Mouse (Mus musculus) forebrain, embryonic 12.5 days (tissue): ENCODE measurements at regions not wholly inside any gene's neighbourhood (a gene's known extent, or its start where the extent isn't known, plus 50 kb on each side); places are given as distances from the start of the nearest gene placed in this dataset.
A peak's percentile ranks its signal among the peaks of the same experiment; 100 is the strongest.

Experiments
- ATAC-seq: fragments of 200-750 bp; cut with Nextera tagmentation; 2 replicates; pipeline ENCODE4 v1.8.0; 2017; ENCODE audit warnings: moderate TSS enrichment; ENCODE audit not compliant: low FRiP score
- H3K27ac ChIP-seq: fragments of 300-500 bp; sonication (generic); 2 replicates; pipeline ENCODE4 v1.5.1; 2016; ENCODE audit warnings: mild to moderate bottlenecking
- H3K27me3 ChIP-seq: fragments of 300-500 bp; sonication (generic); 2 replicates; pipeline ENCODE4 v1.6.1; 2016; ENCODE audit warnings: mild to moderate bottlenecking
- H3K36me3 ChIP-seq: fragments of 300-500 bp; sonication (generic); replicated peaks from 2 replicates; pipeline ENCODE4 v1.6.1; 2016; ENCODE audit warnings: mild to moderate bottlenecking
- H3K4me1 ChIP-seq: fragments of 300-500 bp; sonication (generic); 2 replicates; pipeline ENCODE4 v1.6.1; 2016
- H3K4me2 ChIP-seq: fragments of 300-500 bp; sonication (generic); 2 replicates; pipeline ENCODE4 v1.6.1; 2016; ENCODE audit warnings: mild to moderate bottlenecking, moderate library complexity
- H3K4me3 ChIP-seq: fragments of 300-500 bp; sonication (generic); replicated peaks from 2 replicates; pipeline ENCODE4 v1.5.1; 2016; ENCODE audit warnings: mild to moderate bottlenecking
- H3K9ac ChIP-seq: fragments of 300-500 bp; sonication (generic); 2 replicates; pipeline ENCODE4 v1.6.1; 2016; ENCODE audit warnings: mild to moderate bottlenecking
- H3K9me3 ChIP-seq: fragments of 300-500 bp; sonication (generic); 2 replicates; pipeline ENCODE4 v1.6.1; 2016
- WGBS: fragments of 180-500 bp; shearing (Covaris S2); methylation state at CpG from one replicate; pipeline ENCODE4 v1.1.7; 2016; 5-methylcytosine and 5-hydroxymethylcytosine counted together

- Histone ChIP-seq H3K4me3 (peak overlapping the region; percentile 24), H3K9me3 (no peaks in the 10 kb centered on the region), H3K4me2 (peak overlapping the region; percentile 53), H3K9ac (no peak overlapping the region), H3K27ac (peak overlapping the region; percentile 73), H3K36me3 (no peaks in the 10 kb centered on the region), H3K27me3 (peaks cover 13% of the 10 kb centered on the region; the same call in 1 of the 2 replicates), H3K4me1 (peaks cover 12% of the 10 kb centered on the region)
- 9% methylated on average over 7 of the region's 7 CpGs for WGBS
- no peak; the same call in 1 of the 2 replicates for ATAC-seq
Observed at GRCm38 (mm10) chr13:116514256-116514639, 204.8 kb upstream of the Isl1 start.

GRCm38 (mm10) chr13:116512398-116512797 lies 202.9 kb upstream of the Isl1 start:
- Histone ChIP-seq H3K27me3 (peaks cover 9% of the 10 kb centered on the region; the same call in 1 of the 2 replicates), H3K9me3 (no peaks in the 10 kb centered on the region), H3K36me3 (no peaks in the 10 kb centered on the region), H3K4me3 (no peak overlapping the region), H3K4me2 (no peak overlapping the region), H3K9ac (no peak overlapping the region), H3K4me1 (peaks cover 12% of the 10 kb centered on the region), H3K27ac (no peak overlapping the region)
- 70% methylated on average over 4 of the region's 4 CpGs for WGBS
- ATAC-seq: no peak

DNA sequence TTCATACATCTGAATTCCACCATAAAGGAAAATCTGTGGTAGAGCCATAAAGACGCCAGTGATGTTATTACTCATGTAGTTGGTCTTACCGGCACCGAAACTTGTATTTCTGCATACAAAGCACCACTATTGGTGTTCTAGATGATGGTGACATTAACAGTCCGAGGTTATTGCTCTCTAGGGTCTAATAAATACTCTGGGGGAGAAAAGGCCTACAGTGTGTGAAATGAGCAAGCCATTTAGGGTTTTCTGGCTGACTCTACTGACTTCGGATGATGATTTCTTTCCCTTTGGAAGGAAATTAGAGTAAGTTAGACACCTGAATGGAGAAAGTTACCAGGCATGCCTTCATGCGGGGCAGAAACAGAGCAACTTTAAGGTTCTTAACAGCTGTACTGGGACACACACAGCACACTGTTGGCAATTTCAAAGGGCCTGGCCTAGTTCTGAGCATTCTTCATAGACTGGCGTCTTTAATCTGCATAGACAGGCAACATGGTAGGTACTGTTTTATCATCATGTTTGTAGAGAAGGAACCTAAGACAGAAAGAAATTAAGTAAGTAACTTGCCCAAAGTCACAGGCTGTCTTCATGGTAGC lies 198.8 kb upstream of the Isl1 start:
- no peaks in the 10 kb centered on the region for H3K4me1 ChIP-seq
- H3K4me2 ChIP-seq: no peak overlapping the region
- no peak for ATAC-seq
- H3K4me3 ChIP-seq: no peak overlapping the region
- WGBS: 90% methylated on average over 7 of the region's 7 CpGs
- no peak overlapping the region for H3K27ac ChIP-seq
- peaks cover 9% of the 10 kb centered on the region; the same call in 1 of the 2 replicates for H3K27me3 ChIP-seq
- H3K9ac ChIP-seq: no peak overlapping the region
- H3K36me3 ChIP-seq: no peaks in the 10 kb centered on the region
- no peaks in the 10 kb centered on the region for H3K9me3 ChIP-seq

GRCm38 (mm10) chr13:116497659-116498414 lies 188.3 kb upstream of the Isl1 start:
- ATAC-seq: peak; percentile 90
- H3K9ac ChIP-seq: no peak overlapping the region
- H3K4me3 ChIP-seq: no peak overlapping the region
- H3K4me2 ChIP-seq: no peak overlapping the region
- H3K27ac ChIP-seq: no peak overlapping the region
- whole genome bisulfite sequencing: 37% methylated on average over 6 of the region's 6 CpGs
- H3K36me3 ChIP-seq: no peaks in the 10 kb centered on the region
- no peaks in the 10 kb centered on the region for H3K27me3 ChIP-seq
- H3K4me1 ChIP-seq: peaks cover 11% of the 10 kb centered on the region
- no peaks in the 10 kb centered on the region for H3K9me3 ChIP-seq

DNA sequence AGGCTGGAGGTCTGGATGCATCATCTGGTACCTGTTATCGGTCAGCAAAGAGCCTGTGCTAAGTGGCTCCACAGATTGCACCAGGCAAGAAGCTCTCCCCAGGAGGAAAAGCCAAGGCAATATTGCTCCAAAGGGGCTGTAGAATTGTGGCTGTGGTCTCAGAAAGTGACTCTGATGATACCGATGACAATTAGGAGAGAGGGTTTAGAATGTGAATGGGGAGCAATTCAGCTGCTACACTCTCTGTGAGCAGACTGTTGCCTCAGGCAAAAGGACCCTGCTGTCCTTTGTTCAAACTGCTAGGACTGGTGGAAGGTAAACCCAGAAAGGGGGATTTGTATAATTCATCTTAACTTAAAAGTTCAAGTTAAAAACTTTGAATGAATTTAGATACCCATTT lies 186.2 kb upstream of the Isl1 start:
- no peak overlapping the region for H3K4me3 ChIP-seq
- no peak overlapping the region for H3K4me2 ChIP-seq
- no peaks in the 10 kb centered on the region for H3K9me3 ChIP-seq
- no peaks in the 10 kb centered on the region for H3K27me3 ChIP-seq
- H3K4me1 ChIP-seq: peaks cover 11% of the 10 kb centered on the region
- H3K9ac ChIP-seq: no peak overlapping the region
- no peak overlapping the region for H3K27ac ChIP-seq
- 9% methylated on average over 2 of the region's 2 CpGs for WGBS
- ATAC-seq: no peak
- no peaks in the 10 kb centered on the region for H3K36me3 ChIP-seq

GRCm38 (mm10) chr13:116489420-116489819 lies 179.9 kb upstream of the Isl1 start:
- Histone ChIP-seq H3K9ac (no peak overlapping the region), H3K27ac (no peak overlapping the region), H3K9me3 (no peaks in the 10 kb centered on the region), H3K27me3 (no peaks in the 10 kb centered on the region), H3K4me1 (no peaks in the 10 kb centered on the region), H3K36me3 (no peaks in the 10 kb centered on the region), H3K4me3 (no peak overlapping the region), H3K4me2 (no peak overlapping the region)
- ATAC-seq: no peak
- WGBS: 82% methylated on average over 1 of the region's 1 CpGs

- Histone ChIP-seq H3K36me3 (no peaks in the 10 kb centered on the region), H3K4me1 (no peaks in the 10 kb centered on the region), H3K4me2 (no peak overlapping the region), H3K27me3 (no peaks in the 10 kb centered on the region), H3K4me3 (no peak overlapping the region), H3K9me3 (no peaks in the 10 kb centered on the region), H3K9ac (no peak overlapping the region), H3K27ac (no peak overlapping the region)
- ATAC-seq: no peak
- 83% methylated on average over 8 of the region's 8 CpGs for WGBS
Observed at GRCm38 (mm10) chr13:116474611-116475010, 165.1 kb upstream of the Isl1 start.

- no peak overlapping the region for H3K4me3 ChIP-seq
- WGBS: 87% methylated on average over 6 of the region's 6 CpGs
- no peaks in the 10 kb centered on the region for H3K27me3 ChIP-seq
- no peak overlapping the region for H3K4me2 ChIP-seq
- no peaks in the 10 kb centered on the region for H3K36me3 ChIP-seq
- H3K27ac ChIP-seq: no peak overlapping the region
- H3K4me1 ChIP-seq: no peaks in the 10 kb centered on the region
- H3K9ac ChIP-seq: no peak overlapping the region
- H3K9me3 ChIP-seq: no peaks in the 10 kb centered on the region
- no peak for ATAC-seq
Observed at GRCm38 (mm10) chr13:116461757-116462156, 152.3 kb upstream of the Isl1 start.

GRCm38 (mm10) chr13:116443165-116443955 lies 133.9 kb upstream of the Isl1 start:
- no peak overlapping the region for H3K9ac ChIP-seq
- H3K36me3 ChIP-seq: no peaks in the 10 kb centered on the region
- no peak overlapping the region for H3K4me3 ChIP-seq
- 25% methylated on average over 15 of the region's 15 CpGs for WGBS
- no peaks in the 10 kb centered on the region for H3K27me3 ChIP-seq
- H3K4me1 ChIP-seq: peaks cover 5% of the 10 kb centered on the region; the same call in 1 of the 2 replicates
- ATAC-seq: no peak; the same call in 1 of the 2 replicates
- no peaks in the 10 kb centered on the region for H3K9me3 ChIP-seq
- 0 out of 2 replicates have a peak overlapping the region, but pooled peaks have one; percentile 13 for H3K4me2 ChIP-seq
- no peak overlapping the region for H3K27ac ChIP-seq

- Histone ChIP-seq H3K9me3 (no peaks in the 10 kb centered on the region), H3K36me3 (no peaks in the 10 kb centered on the region), H3K9ac (no peak overlapping the region), H3K27ac (no peak overlapping the region), H3K4me3 (no peak overlapping the region), H3K4me2 (no peak overlapping the region), H3K4me1 (peaks cover 4% of the 10 kb centered on the region; the same call in 1 of the 2 replicates), H3K27me3 (no peaks in the 10 kb centered on the region)
- ATAC-seq: no peak
- WGBS: 76% methylated on average over 3 of the region's 3 CpGs
Observed at GRCm38 (mm10) chr13:116417768-116418167, 108.3 kb upstream of the Isl1 start.

GRCm38 (mm10) chr13:116414473-116414872 lies 105.0 kb upstream of the Isl1 start:
- H3K9me3 ChIP-seq: no peaks in the 10 kb centered on the region
- H3K36me3 ChIP-seq: no peaks in the 10 kb centered on the region
- no peaks in the 10 kb centered on the region for H3K27me3 ChIP-seq
- peaks cover 4% of the 10 kb centered on the region; the same call in 1 of the 2 replicates for H3K4me1 ChIP-seq
- no peak overlapping the region for H3K9ac ChIP-seq
- no peak overlapping the region for H3K4me3 ChIP-seq
- no peak for ATAC-seq
- H3K4me2 ChIP-seq: no peak overlapping the region
- no peak overlapping the region for H3K27ac ChIP-seq
- WGBS: 42% methylated on average over 7 of the region's 7 CpGs

GRCm38 (mm10) chr13:116410682-116411081 lies 101.2 kb upstream of the Isl1 start:
- WGBS: 78% methylated on average over 5 of the region's 5 CpGs
- H3K27me3 ChIP-seq: no peaks in the 10 kb centered on the region
- no peak overlapping the region for H3K4me3 ChIP-seq

More at GRCm38 (mm10) chr13:116410682-116411081, 101.2 kb upstream of the Isl1 start:
- Histone ChIP-seq H3K27ac (no peak overlapping the region), H3K4me1 (peaks cover 4% of the 10 kb centered on the region; the same call in 1 of the 2 replicates), H3K9ac (no peak overlapping the region), H3K9me3 (no peaks in the 10 kb centered on the region), H3K36me3 (no peaks in the 10 kb centered on the region), H3K4me2 (no peak overlapping the region)
- ATAC-seq: no peak
